Mouse (Mus musculus): ENCODE results near the gene Npcd. TPM values are rescaled to one million over a fixed set of nuclear protein-coding genes. Genes with fewer than 3 reads are reported as not detected.
A peak's percentile ranks its signal among the peaks of the same experiment; 100 is the strongest.

The Npcd gene
- polyA plus RNA-seq, 1 experiment from 2014 or later, result 5.5 TPM

DNA sequence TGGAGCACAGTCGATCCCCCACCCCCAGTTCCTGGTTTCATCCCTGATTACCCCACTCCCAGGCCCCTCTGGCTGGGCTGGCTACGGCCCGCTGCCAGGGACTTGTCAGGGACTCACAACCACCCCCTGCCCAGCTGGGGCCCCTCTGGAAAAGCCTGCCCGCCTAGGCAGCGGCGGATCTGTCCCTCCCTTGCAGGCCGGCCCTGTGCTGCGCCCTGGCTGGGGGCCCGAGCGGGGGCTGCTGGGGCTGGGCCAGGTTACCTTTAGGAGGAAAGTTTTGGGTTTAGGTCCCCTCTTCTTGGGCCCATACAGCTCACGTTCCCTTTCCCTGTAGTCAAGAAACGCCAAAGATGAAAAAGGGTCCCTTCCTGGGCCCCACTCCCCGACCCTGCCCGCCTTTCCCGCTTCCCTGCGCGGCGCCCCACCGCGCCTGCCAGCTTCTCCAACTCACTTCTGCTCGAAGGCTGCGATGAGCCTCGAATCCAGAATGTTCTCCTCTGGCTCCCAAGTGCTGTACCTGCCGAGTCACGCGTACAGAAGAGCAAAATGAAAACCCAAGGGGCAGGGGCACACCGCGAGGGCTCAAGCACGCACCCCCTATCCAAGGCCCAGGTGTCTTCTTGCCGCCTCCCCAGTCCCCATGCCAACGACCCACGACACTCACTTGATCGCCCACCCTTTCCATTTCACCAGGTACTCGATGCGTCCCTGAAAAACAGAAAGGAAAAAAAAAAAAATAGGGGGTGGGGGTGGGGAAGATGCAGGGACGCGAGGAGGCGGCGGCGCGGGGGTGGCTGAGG, 586 bp downstream of the Npcd start:
- no peak for DNase-seq (ENCODE audit: low spot score)
- Histone ChIP-seq H3K9ac (peak overlapping the region; percentile 82), H3K9me3 (ENCODE audit: control insufficient read depth, low read length) (no peaks in the 10 kb centered on the region), H3K36me3 (replicated peaks; ENCODE audit: control insufficient read depth, insufficient read depth) (peaks cover 18% of the 10 kb centered on the region), H3K4me1 (replicated peaks; ENCODE audit: control insufficient read depth, insufficient read depth, low read length) (peaks cover 56% of the 10 kb centered on the region), H3K4me2 (replicated peaks) (peak overlapping the region; percentile 89), H3K4me3 (replicated peaks; ENCODE audit: low read length) (peak overlapping the region; percentile 76), H3K27ac (peak overlapping the region; percentile 95), H3K27me3 (ENCODE audit: control insufficient read depth, insufficient read depth, low read length) (no peaks in the 10 kb centered on the region)
- under 1% methylated on average over 41 of the region's 41 CpGs for WGBS
- peak; percentile 16; the same call in 1 of the 2 replicates for ATAC-seq (ENCODE audit: low FRiP score)

DNA sequence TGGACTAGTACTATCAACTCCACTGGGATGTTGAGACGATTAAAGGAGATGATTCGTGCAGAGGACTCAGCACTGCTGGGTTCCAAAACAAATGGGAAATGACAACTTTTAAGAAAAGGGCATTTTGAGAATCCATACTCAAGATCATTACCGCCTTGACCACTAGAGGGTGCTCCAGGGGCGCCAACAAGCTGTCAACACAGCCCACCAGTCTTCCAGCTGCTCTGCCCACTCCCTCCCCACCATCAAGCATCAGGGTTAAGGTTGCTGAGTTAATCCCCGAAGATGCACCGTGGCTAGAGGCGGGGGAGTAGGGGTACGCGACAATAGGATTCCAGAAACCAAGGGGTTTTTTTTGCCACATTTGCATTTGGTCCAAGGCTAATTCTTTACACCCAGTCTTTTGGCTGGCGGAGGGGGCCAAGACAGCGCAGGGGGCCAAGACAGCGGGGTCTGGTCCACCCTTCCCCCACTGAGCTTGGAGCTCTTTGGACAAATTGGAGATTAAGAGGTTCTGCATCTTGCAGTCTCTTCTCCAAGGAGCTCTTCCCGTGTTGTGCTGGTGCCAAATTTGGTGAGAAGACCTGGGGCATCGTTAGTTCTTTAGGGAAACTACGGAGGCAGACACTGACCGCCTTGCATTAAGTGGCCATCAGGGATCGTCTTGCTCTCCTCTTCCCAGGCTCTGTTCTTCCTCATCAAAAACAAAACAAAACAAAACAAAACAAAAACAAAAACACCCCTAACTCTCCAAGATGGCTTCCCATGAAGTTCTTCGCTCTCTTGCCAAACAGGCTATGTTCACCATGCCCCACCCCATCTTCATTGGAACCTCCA, 1.8 kb downstream of the Npcd start:
- peaks cover 67% of the 10 kb centered on the region for H3K4me1 ChIP-seq (replicated peaks; ENCODE audit: control insufficient read depth, insufficient read depth, low read length)
- ATAC-seq (ENCODE audit: low FRiP score) (no peak), DNase-seq (ENCODE audit: low spot score) (peak; percentile 88)
- H3K27ac ChIP-seq, result peak overlapping the region; percentile 95
- H3K4me2 ChIP-seq (replicated peaks), result peak overlapping the region; percentile 89
- peak overlapping the region; percentile 76 for H3K4me3 ChIP-seq (replicated peaks; ENCODE audit: low read length)
- H3K27me3 ChIP-seq (ENCODE audit: control insufficient read depth, insufficient read depth, low read length), result no peaks in the 10 kb centered on the region
- 21% methylated on average over 18 of the region's 18 CpGs for WGBS
- H3K9me3 ChIP-seq (ENCODE audit: control insufficient read depth, low read length), result no peaks in the 10 kb centered on the region
- H3K36me3 ChIP-seq (replicated peaks; ENCODE audit: control insufficient read depth, insufficient read depth), result peaks cover 30% of the 10 kb centered on the region
- peak overlapping the region; percentile 82 for H3K9ac ChIP-seq

DNA sequence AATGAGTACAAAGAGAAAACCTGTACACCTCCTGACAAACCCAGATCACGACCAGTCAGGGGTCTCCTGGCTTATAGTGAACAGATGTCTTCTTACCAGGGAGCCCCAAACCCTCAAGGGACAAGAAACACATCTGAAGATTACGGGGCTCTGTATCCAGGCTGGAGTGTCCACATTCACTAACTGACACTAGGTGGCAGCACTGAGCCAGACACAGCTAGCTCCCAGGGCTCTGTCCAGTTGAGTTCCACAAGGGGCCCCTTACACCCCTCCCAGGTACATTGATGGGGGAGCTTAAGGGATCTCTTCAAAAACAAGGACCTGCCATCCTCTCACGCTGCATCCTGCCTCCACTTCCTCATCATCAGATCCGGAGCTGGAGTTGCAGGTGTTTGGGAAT, 3.6 kb downstream of the Npcd start:
- peaks cover 78% of the 10 kb centered on the region for H3K4me1 ChIP-seq (replicated peaks; ENCODE audit: control insufficient read depth, insufficient read depth, low read length)
- H3K36me3 ChIP-seq (replicated peaks; ENCODE audit: control insufficient read depth, insufficient read depth), result peaks cover 40% of the 10 kb centered on the region
- H3K27ac ChIP-seq, result peak overlapping the region; percentile 26; the same call in 1 of the 2 replicates
- 12% methylated on average over 4 of the region's 4 CpGs for whole genome bisulfite sequencing
- no peak overlapping the region for H3K4me3 ChIP-seq (replicated peaks; ENCODE audit: low read length)
- H3K9ac ChIP-seq, result no peak overlapping the region
- no peak for ATAC-seq (ENCODE audit: low FRiP score)
- no peaks in the 10 kb centered on the region for H3K27me3 ChIP-seq (ENCODE audit: control insufficient read depth, insufficient read depth, low read length)
- H3K4me2 ChIP-seq (replicated peaks), result no peak overlapping the region
- DNase-seq (ENCODE audit: low spot score), result peak; percentile 91
- no peaks in the 10 kb centered on the region for H3K9me3 ChIP-seq (ENCODE audit: control insufficient read depth, low read length)

DNA sequence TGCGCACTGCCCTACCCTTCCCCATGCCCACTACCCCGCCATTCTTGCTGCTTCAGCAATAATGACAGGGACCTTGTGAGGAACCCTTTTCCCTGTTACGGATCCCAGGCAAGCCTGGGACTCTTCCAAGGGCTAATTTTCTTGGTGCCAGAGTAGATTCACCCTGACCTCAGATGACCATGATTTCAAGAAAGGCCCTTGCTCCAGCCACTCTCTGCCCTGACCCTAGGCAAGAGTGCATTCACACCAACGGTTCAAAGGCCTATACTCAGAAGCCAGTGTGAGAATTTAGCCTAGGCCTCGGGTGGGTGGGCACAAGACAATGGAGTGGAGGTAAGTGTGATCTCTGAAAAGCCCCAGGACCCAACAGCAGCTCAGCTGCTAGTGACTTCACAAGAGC, 4.6 kb downstream of the Npcd start:
- H3K4me3 ChIP-seq (replicated peaks; ENCODE audit: low read length), result no peak overlapping the region
- 64% methylated on average over 5 of the region's 5 CpGs for WGBS
- H3K4me1 ChIP-seq (replicated peaks; ENCODE audit: control insufficient read depth, insufficient read depth, low read length), result peaks cover 77% of the 10 kb centered on the region
- no peak overlapping the region for H3K27ac ChIP-seq
- H3K27me3 ChIP-seq (ENCODE audit: control insufficient read depth, insufficient read depth, low read length), result no peaks in the 10 kb centered on the region
- no peaks in the 10 kb centered on the region for H3K9me3 ChIP-seq (ENCODE audit: control insufficient read depth, low read length)
- peaks cover 40% of the 10 kb centered on the region for H3K36me3 ChIP-seq (replicated peaks; ENCODE audit: control insufficient read depth, insufficient read depth)
- no peak for ATAC-seq (ENCODE audit: low FRiP score)
- DNase-seq (ENCODE audit: low spot score), result no peak
- peak overlapping the region; percentile 32; the same call in 1 of the 2 replicates for H3K4me2 ChIP-seq (replicated peaks)
- H3K9ac ChIP-seq, result peak overlapping the region; percentile 5

- Histone ChIP-seq H3K4me3 (replicated peaks; ENCODE audit: low read length) (no peak overlapping the region), H3K27me3 (ENCODE audit: control insufficient read depth, insufficient read depth, low read length) (no peaks in the 10 kb centered on the region), H3K36me3 (replicated peaks; ENCODE audit: control insufficient read depth, insufficient read depth) (peaks cover 44% of the 10 kb centered on the region), H3K4me2 (replicated peaks) (peak overlapping the region; percentile 32), H3K27ac (no peak overlapping the region), H3K4me1 (replicated peaks; ENCODE audit: control insufficient read depth, insufficient read depth, low read length) (peaks cover 76% of the 10 kb centered on the region), H3K9me3 (ENCODE audit: control insufficient read depth, low read length) (no peaks in the 10 kb centered on the region), H3K9ac (peak overlapping the region; percentile 5; the same call in 1 of the 2 replicates)
- 53% methylated on average over 46 of the region's 46 CpGs for WGBS
- DNase-seq (ENCODE audit: low spot score), result no peak
- ATAC-seq (ENCODE audit: low FRiP score), result no peak
Measured at GRCm38 (mm10) chr15:79828366-79829035, 5.5 kb downstream of the Npcd start.

DNA sequence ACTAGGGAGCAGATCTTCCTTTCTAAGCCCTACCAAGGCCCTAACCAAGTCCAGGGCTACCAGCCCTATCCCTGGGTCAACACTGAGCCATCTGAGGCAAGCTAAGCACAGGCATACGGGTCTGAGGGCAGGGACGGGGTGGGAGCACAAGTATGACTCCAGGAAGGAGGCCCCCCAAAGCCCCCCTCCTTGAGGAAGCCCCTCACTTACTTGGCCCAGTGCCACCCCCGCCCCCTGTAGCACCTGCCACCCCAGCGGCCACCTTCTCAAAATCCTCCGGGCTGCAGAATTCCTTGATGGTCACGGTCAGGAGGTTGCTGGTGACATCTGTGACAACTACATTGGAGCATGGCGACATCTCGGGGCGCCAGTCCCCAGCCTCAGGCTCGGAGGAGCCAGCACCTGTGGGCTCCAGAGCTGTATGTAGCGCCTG, 6.2 kb downstream of the Npcd start:
- H3K4me2 ChIP-seq (replicated peaks), result 0 out of 2 replicates have a peak overlapping the region, but pooled peaks have one; percentile 32
- no peaks in the 10 kb centered on the region for H3K9me3 ChIP-seq (ENCODE audit: control insufficient read depth, low read length)
- H3K27ac ChIP-seq, result no peak overlapping the region
- no peaks in the 10 kb centered on the region for H3K27me3 ChIP-seq (ENCODE audit: control insufficient read depth, insufficient read depth, low read length)
- H3K36me3 ChIP-seq (replicated peaks; ENCODE audit: control insufficient read depth, insufficient read depth), result peaks cover 51% of the 10 kb centered on the region
- peaks cover 75% of the 10 kb centered on the region for H3K4me1 ChIP-seq (replicated peaks; ENCODE audit: control insufficient read depth, insufficient read depth, low read length)
- no peak for DNase-seq (ENCODE audit: low spot score)
- peak overlapping the region; percentile 34; the same call in 1 of the 2 replicates for H3K9ac ChIP-seq
- no peak for ATAC-seq (ENCODE audit: low FRiP score)
- no peak overlapping the region for H3K4me3 ChIP-seq (replicated peaks; ENCODE audit: low read length)
- WGBS, result 67% methylated on average over 11 of the region's 11 CpGs

GRCm38 (mm10) chr15:79827061-79827777, 6.8 kb downstream of the Npcd start:
- Histone ChIP-seq H3K36me3 (replicated peaks; ENCODE audit: control insufficient read depth, insufficient read depth) (peaks cover 55% of the 10 kb centered on the region), H3K4me3 (replicated peaks; ENCODE audit: low read length) (no peak overlapping the region), H3K4me1 (replicated peaks; ENCODE audit: control insufficient read depth, insufficient read depth, low read length) (peaks cover 69% of the 10 kb centered on the region), H3K4me2 (replicated peaks) (no peak overlapping the region), H3K27me3 (ENCODE audit: control insufficient read depth, insufficient read depth, low read length) (no peaks in the 10 kb centered on the region), H3K27ac (no peak overlapping the region), H3K9ac (peak overlapping the region; percentile 34; the same call in 1 of the 2 replicates), H3K9me3 (ENCODE audit: control insufficient read depth, low read length) (no peaks in the 10 kb centered on the region)
- WGBS, result 93% methylated on average over 14 of the region's 14 CpGs
- DNase-seq (ENCODE audit: low spot score) (no peak), ATAC-seq (ENCODE audit: low FRiP score) (0 out of 2 replicates have a peak, but pooled peaks have one; percentile 5)

GRCm38 (mm10) chr15:79826221-79826935, 7.7 kb downstream of the Npcd start:
- no peak for DNase-seq (ENCODE audit: low spot score)
- Histone ChIP-seq H3K9ac (no peak overlapping the region), H3K27me3 (ENCODE audit: control insufficient read depth, insufficient read depth, low read length) (no peaks in the 10 kb centered on the region), H3K27ac (no peak overlapping the region), H3K9me3 (ENCODE audit: control insufficient read depth, low read length) (no peaks in the 10 kb centered on the region), H3K36me3 (replicated peaks; ENCODE audit: control insufficient read depth, insufficient read depth) (peaks cover 49% of the 10 kb centered on the region), H3K4me3 (replicated peaks; ENCODE audit: low read length) (no peak overlapping the region), H3K4me1 (replicated peaks; ENCODE audit: control insufficient read depth, insufficient read depth, low read length) (peaks cover 61% of the 10 kb centered on the region), H3K4me2 (replicated peaks) (no peak overlapping the region)
- 88% methylated on average over 9 of the region's 9 CpGs for WGBS
- no peak for ATAC-seq (ENCODE audit: low FRiP score)

Data from hindbrain, embryonic 14.5 days (tissue).